Mouse (Mus musculus) left cerebral cortex, adult 8-10 months (tissue): ENCODE measurements around the gene Ugt1a7c. TPM values are rescaled to one million over a fixed set of nuclear protein-coding genes. Genes with fewer than 3 reads are reported as not detected.
A peak's percentile ranks its signal among the peaks of the same experiment; 100 is the strongest.

Experiments
- DNase-seq, 2 experiments: peaks; one replicate each; pipeline ENCODE4 v3.0.0; 2022; ENCODE audit warnings: low spot score in 2 of 2
- total RNA-seq, 4 experiments: library from RNA; stranded (reverse); gene quantifications; 2 replicates each; pipeline ENCODE4 v1.2.4; 2022

Gene Ugt1a7c
- total RNA-seq, 4 experiments from 2014 or later = 1.0 to 2.1 (median 1.9) TPM

GRCm38 (mm10) chr1:88192136-88192535 is 97.3 kb downstream of the Ugt1a7c start:
- no peak for DNase-seq

- no peak for DNase-seq
Measured at GRCm38 (mm10) chr1:88195687-88196086, 100.8 kb downstream of the Ugt1a7c start.

GRCm38 (mm10) chr1:88197443-88197842 is 102.6 kb downstream of the Ugt1a7c start:
- DNase-seq = no peak

- no peak for DNase-seq
Measured at GRCm38 (mm10) chr1:88199996-88200395, 105.1 kb downstream of the Ugt1a7c start.

GRCm38 (mm10) chr1:88200456-88200855 is 105.6 kb downstream of the Ugt1a7c start, which contains the start of gene Ugt1a2:
TSS of gene Ugt1a2 (plus strand) at chr1:88200601.
- DNase-seq = no peak

- peak; percentile 73 to 79 for DNase-seq
Measured at GRCm38 (mm10) chr1:88205294-88205922, 110.5 kb downstream of the Ugt1a7c start, which contains the start of gene Dnajb3. TSS of gene Dnajb3 (minus strand) at chr1:88205782.

GRCm38 (mm10) chr1:88206843-88207479 is 112.1 kb downstream of the Ugt1a7c start:
- DNase-seq = no peak

GRCm38 (mm10) chr1:88211812-88212211 is 117.0 kb downstream of the Ugt1a7c start, which contains the start of gene Ugt1a1:
TSS of gene Ugt1a1 (plus strand) at chr1:88211959.
- DNase-seq = no peak

- no peak for DNase-seq
Measured at GRCm38 (mm10) chr1:88212341-88213045, 117.6 kb downstream of the Ugt1a7c start.

GRCm38 (mm10) chr1:88213061-88213460 is 118.2 kb downstream of the Ugt1a7c start:
- no peak for DNase-seq

- DNase-seq = no peak
Measured at GRCm38 (mm10) chr1:88213766-88214461, 119.1 kb downstream of the Ugt1a7c start.

GRCm38 (mm10) chr1:88214462-88214952 is 119.6 kb downstream of the Ugt1a7c start:
- DNase-seq = no peak

- DNase-seq = no peak
Measured at GRCm38 (mm10) chr1:88215466-88216380, 120.9 kb downstream of the Ugt1a7c start.

GRCm38 (mm10) chr1:88216551-88216950 is 121.7 kb downstream of the Ugt1a7c start:
- no peak for DNase-seq

GRCm38 (mm10) chr1:88217144-88217543 is 122.3 kb downstream of the Ugt1a7c start:
- no peak for DNase-seq

- DNase-seq = no peak
Measured at GRCm38 (mm10) chr1:88217576-88217975, 122.7 kb downstream of the Ugt1a7c start.

GRCm38 (mm10) chr1:88218051-88218450 is 123.2 kb downstream of the Ugt1a7c start:
- DNase-seq = no peak

- DNase-seq = no peak
Measured at GRCm38 (mm10) chr1:88218591-88218990, 123.7 kb downstream of the Ugt1a7c start.

- DNase-seq = no peak
Measured at GRCm38 (mm10) chr1:88219054-88219453, 124.2 kb downstream of the Ugt1a7c start.

GRCm38 (mm10) chr1:88220336-88220735 is 125.5 kb downstream of the Ugt1a7c start:
- no peak for DNase-seq
